Mouse (Mus musculus): ENCODE data around the gene 4931406C07Rik.

The 4931406C07Rik gene

DNA sequence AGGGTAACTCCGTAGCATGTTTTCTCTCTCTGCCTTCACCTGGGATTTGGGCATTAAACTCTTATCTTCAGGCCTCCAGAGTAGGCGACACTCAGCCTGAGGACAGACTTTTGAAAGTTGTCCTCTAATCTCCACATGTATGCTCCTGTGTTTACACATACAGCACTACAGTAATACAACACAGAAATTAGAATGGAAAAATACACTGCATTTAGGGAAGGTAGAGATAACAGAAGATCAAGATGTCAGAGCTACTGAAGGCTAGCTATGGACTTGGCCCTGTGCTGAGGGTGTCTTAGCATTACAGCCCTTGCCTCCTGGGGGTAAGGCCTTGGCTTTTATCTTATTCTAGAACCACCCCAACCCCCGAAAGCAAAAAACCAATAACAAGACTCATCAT, 17.8 kb downstream of the 4931406C07Rik start:
- no peak for DNase-seq (ENCODE audit: low spot score)

DNA sequence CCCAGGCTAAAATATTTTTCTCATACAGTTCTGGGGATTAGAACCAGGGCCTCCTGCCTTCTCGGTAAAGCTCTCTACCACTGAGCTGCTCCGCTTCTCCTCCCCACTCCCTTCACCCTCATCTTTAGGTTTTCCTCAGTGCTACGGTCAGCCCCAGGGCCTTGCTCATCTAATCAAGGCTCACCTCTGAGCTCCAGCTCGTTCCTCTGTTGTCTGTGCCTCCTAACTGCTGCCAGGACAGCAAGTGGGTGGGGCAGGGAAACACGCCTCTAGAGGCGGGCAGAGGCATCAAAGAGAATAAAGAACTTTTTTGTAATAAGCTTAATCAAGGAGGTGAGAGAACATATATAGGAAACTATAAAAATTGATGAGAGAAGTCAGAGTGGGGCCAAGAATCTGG, 18.4 kb downstream of the 4931406C07Rik start:
- no peak for DNase-seq (ENCODE audit: low spot score)

DNA sequence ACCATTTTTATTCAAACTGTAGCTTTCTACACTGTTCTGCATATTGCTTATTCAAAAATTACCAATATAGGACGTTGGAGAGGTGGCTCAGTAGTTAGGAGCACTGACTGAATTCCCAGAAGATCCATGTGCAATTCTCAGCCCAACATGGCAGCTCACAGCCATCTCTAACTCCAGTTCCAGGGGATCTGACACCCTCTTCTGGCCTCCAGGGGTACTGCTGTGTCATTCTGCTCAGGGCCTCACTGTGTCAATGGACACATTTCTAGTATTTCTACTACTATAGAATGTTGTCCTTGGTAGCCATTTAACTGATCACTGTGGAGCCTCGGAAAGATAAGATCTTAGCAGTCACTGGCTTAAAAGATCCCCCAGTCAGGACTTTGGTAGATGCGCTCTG, 20.8 kb downstream of the 4931406C07Rik start:
- no peak for DNase-seq (ENCODE audit: low spot score)

DNA sequence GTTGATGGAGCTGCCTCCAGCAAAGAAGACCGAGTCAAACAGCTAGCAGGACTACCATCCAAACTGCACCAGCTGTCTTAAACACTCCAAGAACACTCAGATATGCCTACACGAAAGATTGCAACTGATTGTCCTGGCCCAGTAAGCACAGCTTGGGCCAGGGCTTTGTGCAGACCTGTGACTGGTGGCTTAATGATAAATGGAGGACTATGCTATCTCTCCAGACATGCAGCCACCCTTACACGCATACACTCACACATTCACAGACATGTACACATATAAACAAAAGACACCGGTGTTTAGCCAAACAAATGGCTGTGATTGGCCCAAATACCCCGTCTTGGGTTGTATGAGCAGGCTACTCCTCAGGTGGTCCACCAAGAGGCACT, 25.8 kb downstream of the 4931406C07Rik start:
- no peak for DNase-seq (ENCODE audit: low spot score)

DNA sequence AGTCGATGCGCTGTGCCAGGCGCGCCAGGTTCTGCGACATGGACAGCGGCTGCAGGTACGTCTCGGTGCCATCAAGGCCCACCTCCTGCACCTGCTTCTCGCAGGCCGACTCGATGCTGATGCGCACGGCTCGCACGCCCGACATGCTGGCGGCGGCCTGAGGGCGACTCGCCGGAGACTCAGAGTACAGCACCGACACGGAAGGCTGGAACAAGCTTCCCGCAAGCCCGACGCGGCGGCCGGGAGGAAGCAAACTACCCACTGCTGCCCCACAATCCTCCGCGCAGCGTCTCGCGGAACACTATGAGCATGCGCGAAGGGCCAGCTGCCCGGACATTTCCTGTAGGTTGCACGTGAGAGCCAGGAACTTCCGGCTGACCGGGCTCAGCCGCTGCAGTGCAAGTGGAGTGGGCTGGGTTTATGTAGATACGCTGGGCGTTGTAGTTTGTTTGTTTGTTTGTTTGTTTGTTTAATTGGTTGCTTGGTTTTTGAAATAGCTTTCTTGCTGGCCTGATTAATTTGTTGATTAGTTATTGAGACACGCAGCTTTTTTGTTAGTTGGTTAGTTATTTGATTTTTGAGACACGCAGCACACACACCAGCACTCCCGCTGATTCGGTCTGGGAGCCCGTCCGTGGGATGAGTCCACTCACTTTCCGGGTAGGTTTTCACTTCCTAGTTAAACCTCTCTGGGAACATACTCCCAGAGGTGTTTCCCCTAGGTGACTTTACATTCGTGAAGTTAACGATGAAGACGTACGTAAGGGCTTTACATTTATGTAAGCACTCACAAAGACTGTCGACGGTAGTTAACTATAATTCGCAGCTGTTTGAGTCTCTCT, 26.4 kb downstream of the 4931406C07Rik start, which contains the start of gene Med17:
Gene Med17, minus strand, starts transcription at position 283 of the 842 bp plus-strand sequence.
- peak; percentile 91 for DNase-seq (ENCODE audit: low spot score)

DNA sequence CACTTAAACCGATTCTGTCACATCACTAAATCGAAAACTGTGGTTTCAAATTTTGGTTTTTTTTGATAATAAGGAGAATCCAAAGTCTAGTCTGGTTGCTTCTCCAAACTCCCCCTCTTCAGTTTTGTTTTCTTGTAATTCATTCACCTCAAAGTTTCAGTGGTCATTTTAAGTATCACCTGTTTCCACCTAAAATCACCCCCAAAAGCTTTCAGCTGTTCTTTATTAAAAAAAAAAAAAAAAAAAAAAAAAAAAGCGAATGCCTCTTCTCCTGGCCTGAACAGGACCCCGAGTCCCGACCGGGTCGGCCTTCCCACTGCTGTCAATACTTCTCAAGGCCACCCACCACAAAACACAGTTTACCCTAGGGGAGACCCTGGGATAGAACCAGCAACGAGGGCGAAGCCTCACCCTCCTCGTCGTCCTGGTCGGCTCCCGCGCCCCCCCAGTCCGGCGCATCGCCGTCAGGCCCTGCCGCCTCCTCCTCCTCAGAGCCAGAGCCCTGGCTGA, 27.1 kb downstream of the 4931406C07Rik start:
- no peak for DNase-seq (ENCODE audit: low spot score)

DNA sequence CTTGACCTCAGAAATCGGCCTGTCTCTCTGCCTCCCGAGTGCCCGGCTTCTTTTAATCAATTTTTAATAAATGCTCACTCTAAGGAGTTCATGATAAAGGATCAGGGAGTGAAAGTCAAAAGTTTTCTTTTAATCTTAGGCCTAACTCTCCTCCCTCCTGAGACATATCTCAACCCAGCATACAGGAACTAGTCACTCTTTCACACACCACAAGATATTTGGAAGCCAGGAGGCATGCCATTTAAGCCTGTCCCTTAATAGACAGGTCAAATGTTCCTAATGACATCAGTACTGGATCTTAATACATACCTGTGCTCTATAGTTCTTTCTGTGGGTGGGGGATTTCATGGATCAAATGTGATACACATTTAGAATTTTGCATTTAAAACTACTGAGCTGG, 27.9 kb downstream of the 4931406C07Rik start:
- DNase-seq (ENCODE audit: low spot score) = no peak

DNA sequence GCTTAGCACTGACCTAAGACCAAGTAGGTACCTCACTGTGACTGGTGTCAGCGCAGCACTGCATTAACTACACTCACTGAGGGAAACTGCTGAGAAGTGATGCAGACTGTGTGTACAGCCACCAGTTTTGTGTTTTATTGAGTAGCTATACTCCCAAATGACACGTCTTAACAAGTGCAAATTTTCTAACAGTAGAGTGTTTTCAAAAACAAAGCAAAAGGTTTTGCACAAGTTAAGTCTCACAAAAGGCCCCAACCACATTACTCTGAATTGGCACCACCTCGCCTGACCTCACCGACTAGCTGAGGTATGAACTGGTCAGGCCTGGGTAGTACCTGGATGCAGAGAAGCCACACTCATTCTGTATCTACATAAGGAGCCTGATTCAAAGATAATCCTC, 29.4 kb downstream of the 4931406C07Rik start:
- no peak for DNase-seq (ENCODE audit: low spot score)

DNA sequence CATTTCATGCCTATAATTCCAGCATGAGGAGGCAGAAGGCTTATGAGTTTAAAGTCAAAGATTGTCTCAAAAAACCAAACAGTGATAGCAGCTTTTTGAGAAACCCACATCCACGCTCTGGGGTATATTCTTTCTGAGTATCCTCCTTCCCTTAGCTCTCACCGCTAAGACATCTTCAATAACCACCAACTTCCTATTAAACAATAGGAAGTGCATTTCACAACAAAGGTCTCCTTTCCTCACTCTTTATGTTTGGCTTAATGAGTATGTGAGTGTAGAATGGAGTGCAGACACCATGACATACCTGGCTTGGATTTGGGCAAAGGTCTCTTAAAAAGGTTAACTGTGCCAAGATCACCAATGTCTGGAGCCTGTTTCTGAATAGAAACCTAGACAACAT, 32.3 kb downstream of the 4931406C07Rik start:
- no peak for DNase-seq (ENCODE audit: low spot score)

DNA sequence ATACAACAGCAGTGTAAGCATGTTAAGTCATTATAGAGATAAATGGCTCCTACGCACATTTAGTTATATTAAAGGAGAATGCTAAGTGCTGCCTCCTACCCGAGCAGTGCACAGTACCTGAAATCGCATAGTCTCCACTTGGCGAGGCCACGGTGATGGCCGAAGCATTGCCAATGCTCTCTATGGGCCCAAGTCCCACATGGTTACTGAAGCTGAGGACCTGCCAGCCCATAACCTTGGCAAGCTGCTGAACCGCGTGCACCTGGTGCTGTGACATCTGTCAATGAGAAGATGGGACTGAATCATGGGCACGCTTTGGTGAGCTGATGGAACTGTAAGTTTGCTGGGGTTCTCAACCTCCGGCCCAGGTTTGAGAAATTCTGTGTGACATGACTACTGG, 42.8 kb downstream of the 4931406C07Rik start:
- no peak for DNase-seq (ENCODE audit: low spot score)

DNA sequence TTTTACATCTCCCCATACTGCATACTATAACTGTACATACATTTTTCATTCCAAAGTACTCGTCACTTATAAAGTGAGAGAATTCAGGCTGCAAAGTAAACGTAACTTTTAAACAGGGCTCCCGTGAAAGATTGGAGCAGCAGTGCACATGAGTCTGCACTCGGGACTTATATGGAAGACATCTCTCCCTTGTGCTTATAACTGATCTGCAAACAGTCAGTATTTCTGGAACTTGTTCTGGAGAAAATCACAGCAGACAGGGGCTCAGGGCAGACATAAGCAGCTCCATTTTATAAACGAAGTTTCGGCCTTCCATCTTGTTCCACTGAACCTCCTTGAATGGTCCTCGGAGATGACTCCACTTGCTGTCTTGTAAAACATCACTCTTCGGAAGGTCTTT, 44.3 kb downstream of the 4931406C07Rik start:
- DNase-seq (ENCODE audit: low spot score) = no peak

DNA sequence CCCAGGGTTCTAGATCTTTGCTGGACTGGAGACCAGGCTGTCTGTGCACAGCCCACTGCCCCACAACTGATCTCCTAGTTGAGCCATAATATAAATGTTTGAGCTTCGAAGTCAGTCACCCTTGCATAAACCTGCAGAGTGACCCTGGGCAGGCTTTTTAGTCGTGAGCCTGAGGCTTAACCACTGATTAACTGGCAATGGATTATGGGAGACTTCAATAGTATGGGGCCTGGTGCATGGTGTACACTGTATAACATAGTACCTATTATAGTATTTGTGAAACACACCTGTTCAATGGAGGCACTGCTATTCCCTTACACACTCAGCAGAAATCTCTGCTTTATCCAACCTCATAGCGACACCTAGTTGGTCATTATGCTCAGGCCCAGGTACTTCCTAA, 50.0 kb downstream of the 4931406C07Rik start:
- DNase-seq (ENCODE audit: low spot score) = no peak

DNA sequence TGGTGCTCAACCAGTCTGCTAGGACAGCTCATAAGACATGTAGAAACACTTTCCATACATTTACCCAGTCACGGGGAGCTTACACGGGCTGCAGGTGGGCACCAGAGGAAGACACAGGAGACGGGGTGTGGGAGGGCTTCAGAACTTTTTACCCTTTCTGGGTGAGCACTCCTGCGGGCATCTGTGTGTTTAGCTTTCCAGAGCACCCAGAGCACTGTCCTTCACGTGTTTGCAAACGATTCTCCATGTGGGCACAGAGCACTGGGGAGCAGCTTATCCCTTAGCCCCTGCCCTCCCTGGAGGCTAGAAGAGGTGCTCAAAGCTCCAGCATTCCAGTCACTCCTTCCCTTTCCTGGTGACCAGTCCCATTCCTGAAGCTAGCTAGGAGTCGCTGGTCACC, 51.7 kb downstream of the 4931406C07Rik start:
- no peak for DNase-seq (ENCODE audit: low spot score)

DNA sequence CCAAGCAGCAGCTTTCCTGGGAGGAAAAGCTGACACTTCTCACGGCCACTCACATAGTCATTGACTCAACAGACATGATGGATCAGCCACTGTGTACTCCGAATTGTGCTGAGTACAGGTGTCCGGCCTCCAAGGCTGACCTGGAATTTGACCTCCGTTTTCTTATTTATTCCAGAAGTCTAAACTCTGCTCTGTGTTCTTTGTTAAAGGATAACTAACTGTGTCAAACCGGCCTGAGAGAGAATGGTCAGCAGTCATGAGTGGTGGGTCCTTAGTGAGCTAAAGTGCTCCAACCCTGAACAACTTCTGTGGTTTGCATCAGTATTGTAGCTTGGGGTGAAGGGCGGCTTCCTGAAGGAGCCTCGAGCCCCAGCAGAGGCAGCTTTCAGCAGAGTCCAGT, 54.1 kb downstream of the 4931406C07Rik start:
- no peak for DNase-seq (ENCODE audit: low spot score)

DNA sequence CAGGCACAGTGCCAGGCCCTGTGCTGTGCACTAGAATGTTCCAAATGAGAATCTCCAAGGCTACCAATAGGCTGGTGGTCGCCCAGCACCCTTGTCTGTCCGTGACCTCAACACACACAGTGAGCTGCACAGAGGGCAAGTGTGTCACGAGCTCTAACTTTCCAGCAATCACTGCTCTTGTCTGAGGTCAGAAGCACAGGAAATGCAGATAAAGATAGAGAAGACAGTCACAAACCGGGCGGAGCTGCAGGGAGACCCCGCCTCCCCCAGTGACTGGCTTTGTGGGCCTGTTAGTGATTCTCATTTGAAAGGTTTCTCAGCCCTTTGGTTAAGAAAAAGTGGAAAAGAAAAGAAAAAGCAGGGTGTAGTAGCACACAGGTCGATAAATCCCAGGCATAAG, 55.9 kb downstream of the 4931406C07Rik start:
- no peak for DNase-seq (ENCODE audit: low spot score)

DNA sequence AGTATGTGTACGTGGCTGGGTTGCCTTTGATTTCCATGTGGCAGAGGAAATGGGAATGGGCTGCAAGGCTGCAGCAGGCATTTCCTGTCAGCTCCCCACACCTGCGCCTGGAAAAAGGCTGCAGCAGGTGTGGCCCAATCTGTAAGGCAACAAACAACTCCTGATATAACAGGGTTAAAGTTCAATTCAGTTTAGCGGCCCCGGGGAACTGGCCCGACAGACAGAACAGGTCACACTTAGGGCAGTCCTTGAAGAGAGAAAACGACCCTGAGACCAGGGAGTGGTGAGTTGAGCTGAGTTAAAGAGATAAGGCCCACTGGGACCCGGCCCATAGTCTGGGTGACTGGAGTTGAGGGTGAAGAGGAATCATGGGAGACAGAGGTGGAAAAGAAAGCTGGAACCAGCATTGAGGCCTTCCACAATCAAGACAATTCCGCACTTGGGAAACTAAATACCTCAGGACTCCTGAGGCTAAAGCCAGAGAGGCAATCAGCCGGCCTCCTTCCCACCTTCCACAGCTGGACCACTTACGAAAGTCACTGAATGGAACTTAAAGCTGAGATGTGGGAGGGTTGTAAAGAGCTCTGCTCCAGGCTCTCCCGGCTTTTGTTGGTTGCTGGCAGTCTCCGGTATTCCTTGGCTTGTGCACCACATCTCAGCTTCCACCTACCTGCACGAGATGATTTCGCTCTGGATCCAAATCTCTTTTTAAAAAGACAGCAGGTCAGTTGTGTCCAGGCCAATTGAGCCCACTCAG, 60.8 kb downstream of the 4931406C07Rik start:
- DNase-seq (ENCODE audit: low spot score) = no peak

DNA sequence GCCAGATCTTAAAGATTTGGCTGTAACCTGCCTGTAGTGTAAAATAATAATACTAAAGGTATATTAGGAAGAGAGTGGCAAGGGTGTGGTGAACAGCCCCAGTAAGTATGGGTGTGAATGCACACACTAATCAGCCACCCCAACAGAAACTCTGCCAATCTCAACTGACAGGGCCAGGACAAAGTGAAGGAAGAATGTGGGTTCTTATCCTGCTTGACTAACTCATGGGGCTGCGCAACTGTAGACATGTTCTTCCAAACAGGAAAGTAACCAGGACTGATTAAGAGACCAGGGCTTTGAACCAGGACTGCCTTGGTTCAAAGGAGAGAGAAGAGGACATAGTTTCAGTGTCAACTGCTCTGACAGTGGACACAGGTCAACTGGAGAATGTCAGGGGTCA, 64.1 kb downstream of the 4931406C07Rik start:
- no peak for DNase-seq (ENCODE audit: low spot score)

DNA sequence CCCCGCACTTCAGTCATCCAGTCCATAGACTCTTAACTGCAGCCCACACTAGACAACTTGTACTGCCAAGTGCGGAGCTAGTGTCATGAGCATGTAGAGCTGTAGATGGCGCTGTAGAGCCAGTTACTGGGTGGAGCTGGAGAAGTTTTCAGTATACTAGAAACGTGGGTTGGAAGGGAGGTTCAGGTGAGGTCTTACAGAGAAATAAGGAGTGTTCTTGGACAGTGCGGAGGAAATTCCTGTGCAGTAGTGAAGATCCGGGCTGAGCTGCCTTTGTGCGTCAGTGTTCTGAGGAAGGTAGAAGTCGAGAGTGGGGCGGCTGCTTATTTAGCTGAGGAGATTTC, 64.7 kb downstream of the 4931406C07Rik start:
- DNase-seq (ENCODE audit: low spot score) = peak; percentile 70

DNA sequence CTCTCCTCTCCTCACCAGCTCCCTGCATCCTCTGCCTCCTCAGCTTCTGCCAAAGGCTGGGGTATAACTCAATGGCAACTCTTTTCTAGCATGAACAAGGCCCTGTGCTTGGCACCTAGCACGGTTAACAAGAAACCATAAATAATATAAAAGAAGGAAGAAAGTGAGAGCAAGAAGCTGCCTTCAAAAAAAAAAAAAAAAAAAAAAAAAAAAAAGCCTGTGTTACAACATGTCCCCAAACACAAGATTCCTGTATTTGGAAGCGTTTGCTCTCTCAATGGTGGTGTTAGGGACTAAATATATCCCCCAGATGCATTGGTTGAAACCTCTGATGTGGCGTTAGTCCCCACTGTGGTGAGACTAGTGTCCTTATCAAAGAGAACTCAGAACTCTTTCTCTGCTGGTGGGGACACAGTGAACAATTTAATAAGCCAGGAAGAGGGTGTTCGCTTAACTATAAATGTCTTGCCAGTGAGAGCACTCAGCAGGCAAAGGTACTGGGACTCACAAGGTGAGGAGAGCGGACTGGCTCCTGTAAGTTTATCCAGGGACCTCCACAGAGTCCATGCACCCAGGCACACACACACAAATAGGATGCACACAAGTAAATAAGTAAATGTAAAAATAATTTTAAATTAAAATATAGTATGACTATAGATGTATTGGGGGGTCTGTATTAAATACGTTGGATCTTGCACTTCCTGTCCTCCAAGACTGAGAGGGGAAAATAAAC, 65.2 kb downstream of the 4931406C07Rik start:
- no peak for DNase-seq (ENCODE audit: low spot score)

DNA sequence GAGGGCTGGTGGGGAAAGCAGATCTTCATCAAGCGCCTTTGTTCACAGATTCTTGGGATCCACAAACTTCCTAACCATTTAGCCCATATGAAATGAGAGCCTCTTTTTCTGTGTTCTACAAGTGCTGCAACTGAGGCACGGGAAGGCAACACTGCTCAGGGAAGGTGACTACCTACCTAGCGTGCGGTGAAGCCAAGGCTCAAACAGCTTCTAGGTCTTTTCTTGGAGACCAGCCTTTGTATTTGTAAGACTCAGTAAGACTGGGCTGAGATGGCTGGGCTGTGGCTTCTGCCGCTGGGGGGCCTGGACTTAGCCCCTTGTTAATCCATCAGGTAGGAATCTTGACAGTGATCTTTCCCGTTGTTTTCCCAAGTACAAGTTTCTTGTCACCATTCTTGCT, 66.2 kb downstream of the 4931406C07Rik start:
- no peak for DNase-seq (ENCODE audit: low spot score)

DNA sequence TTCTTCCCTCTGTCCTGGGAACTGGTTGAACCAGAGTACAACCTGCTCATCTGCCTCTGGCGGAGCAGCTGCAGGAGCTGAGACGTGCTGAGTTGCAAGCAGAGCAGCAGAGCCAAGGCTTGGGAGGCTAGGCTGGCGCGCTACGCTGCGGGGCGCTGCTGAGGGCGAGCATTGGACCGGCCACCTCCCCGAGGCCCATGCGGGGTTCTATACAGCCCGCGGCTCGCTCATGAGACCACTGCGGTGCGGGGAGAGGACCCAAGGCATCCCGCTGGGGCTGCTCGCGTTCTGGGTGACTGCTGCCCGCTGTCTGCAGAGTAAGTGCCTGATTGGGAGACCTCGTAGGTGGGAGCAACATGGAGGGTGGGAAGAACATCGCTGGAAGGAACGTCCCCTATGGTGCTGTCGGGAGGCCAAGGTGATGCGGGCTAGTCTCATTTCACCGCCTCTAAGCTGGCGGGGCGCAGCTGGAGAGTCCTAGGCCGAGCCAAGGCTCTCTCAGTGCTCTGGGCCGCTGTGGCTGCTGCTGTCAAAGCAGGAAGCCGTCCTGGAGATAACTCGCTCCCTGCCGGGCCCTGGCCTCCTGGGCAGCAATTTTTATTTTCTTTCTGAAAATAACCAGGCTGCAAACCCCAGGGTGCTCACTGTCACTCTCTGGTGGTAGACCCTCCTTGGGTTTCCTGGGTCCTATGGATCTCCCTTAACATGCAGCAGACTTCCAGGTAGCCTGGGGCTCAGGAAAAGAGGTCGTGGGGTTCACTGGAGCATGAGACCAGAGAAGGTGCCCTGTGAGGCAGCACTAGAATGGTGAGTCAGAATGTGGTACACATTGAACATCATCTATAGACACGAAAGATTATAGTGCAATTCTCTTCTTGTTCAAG, 67.0 kb downstream of the 4931406C07Rik start, which contains the start of gene Vstm5:
Gene Vstm5, plus strand, starts transcription at position 4 of the 884 bp plus-strand sequence.
- peak; percentile 43 for DNase-seq (ENCODE audit: low spot score)

All from ovary, postnatal 36 days (tissue).